23 mouse cellular contexts compared by ENCODE assay signal in the genomic region with DNA sequence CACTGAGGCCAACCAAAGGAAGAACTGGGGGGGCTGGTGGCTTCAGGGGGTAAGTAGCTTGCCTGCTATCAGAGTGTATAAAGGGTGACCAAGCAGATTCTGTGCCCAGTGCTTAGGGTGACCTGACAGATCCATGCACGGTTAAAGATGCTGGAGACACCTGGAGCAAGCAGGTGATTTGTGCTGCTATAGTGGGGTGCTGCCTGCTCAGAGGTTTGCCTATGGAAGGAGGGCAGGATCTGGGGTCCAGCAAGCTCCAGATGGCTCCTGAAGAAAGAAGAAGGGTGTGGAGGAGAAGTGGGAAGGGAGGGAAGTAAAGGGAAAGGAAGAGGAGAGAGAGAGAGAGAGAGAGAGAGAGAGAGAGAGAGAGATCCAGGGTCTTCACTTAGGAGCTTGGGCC.
DNase-seq lines count a peak whose midpoint lies in the region; ATAC-seq lines count a peak whose summit lies in the region.
"Had no signal": no experiment of that assay in that cellular context is flagged by ENCODE, and none has a peak within 500 bp of the region (broad histone marks: within the 10 kb centered on the region; RNA-seq: fewer than 3 reads in every experiment).

No protein-coding gene starts in this region.

- H3K4me3 ChIP-seq in forebrain, embryonic 10.5 days = no peak overlapping the region
- H3K4me3 ChIP-seq in forebrain, embryonic 13.5 days = no peak overlapping the region
- no peak overlapping the region for H3K4me3 ChIP-seq in midbrain, embryonic 11.5 days (ENCODE audit: low read depth, low read length)
- no peak overlapping the region for H3K4me3 ChIP-seq in midbrain, embryonic 16.5 days (ENCODE audit: low read depth, low read length)
- H3K4me3 ChIP-seq: embryonic facial prominence, embryonic 10.5 days; embryonic facial prominence, embryonic 12.5 days; forebrain, embryonic 15.5 days had no signal

- H3K27ac ChIP-seq in forebrain, embryonic 10.5 days = 0 out of 2 replicates have a peak overlapping the region, but pooled peaks have one; percentile 51
- H3K27ac ChIP-seq in forebrain, embryonic 13.5 days = no peak overlapping the region
- H3K27ac ChIP-seq in midbrain, embryonic 11.5 days (ENCODE audit: low read depth, low read length) = no peak overlapping the region
- no peak overlapping the region for H3K27ac ChIP-seq in midbrain, embryonic 16.5 days (ENCODE audit: low read length)
- H3K27ac ChIP-seq: embryonic facial prominence, embryonic 10.5 days; embryonic facial prominence, embryonic 12.5 days; forebrain, embryonic 15.5 days had no signal

- no peaks in the 10 kb centered on the region for H3K27me3 ChIP-seq in forebrain, embryonic 10.5 days (ENCODE audit: poor library complexity, severe bottlenecking)
- no peaks in the 10 kb centered on the region for H3K27me3 ChIP-seq in forebrain, embryonic 13.5 days
- H3K27me3 ChIP-seq in midbrain, embryonic 11.5 days (ENCODE audit: control insufficient read depth, insufficient read depth, low read length) = no peaks in the 10 kb centered on the region
- H3K27me3 ChIP-seq in midbrain, embryonic 16.5 days (ENCODE audit: control insufficient read depth, insufficient read depth, low read depth, low read length) = no peaks in the 10 kb centered on the region
- H3K27me3 ChIP-seq: forebrain, embryonic 15.5 days; Patski had no signal

- no peaks in the 10 kb centered on the region for H3K9me3 ChIP-seq in forebrain, embryonic 10.5 days
- no peaks in the 10 kb centered on the region for H3K9me3 ChIP-seq in forebrain, embryonic 13.5 days (replicated peaks)
- H3K9me3 ChIP-seq in midbrain, embryonic 11.5 days (ENCODE audit: control insufficient read depth, low read length) = no peaks in the 10 kb centered on the region
- H3K9me3 ChIP-seq in midbrain, embryonic 16.5 days (replicated peaks; ENCODE audit: control insufficient read depth, low read length, poor library complexity, severe bottlenecking) = no peaks in the 10 kb centered on the region
- H3K9me3 ChIP-seq: embryonic facial prominence, embryonic 10.5 days; forebrain, embryonic 15.5 days; G1E had no signal

- H3K4me1 ChIP-seq in forebrain, embryonic 10.5 days = peaks cover 17% of the 10 kb centered on the region
- H3K4me1 ChIP-seq in forebrain, embryonic 13.5 days = no peaks in the 10 kb centered on the region; the same call in 1 of the 2 replicates
- no peaks in the 10 kb centered on the region for H3K4me1 ChIP-seq in midbrain, embryonic 11.5 days (ENCODE audit: control insufficient read depth, insufficient read depth, low read length)
- no peaks in the 10 kb centered on the region for H3K4me1 ChIP-seq in midbrain, embryonic 16.5 days (ENCODE audit: control insufficient read depth, insufficient read depth, low read length)
- H3K4me1 ChIP-seq: forebrain, embryonic 15.5 days had no signal

- 88% methylated on average over 1 of the region's 1 CpGs for WGBS in forebrain, embryonic 10.5 days
- WGBS in forebrain, embryonic 13.5 days = 77% methylated on average over 1 of the region's 1 CpGs
- WGBS in midbrain, embryonic 11.5 days = 88% methylated on average over 1 of the region's 1 CpGs
- WGBS in midbrain, embryonic 16.5 days = 81% methylated on average over 1 of the region's 1 CpGs

- DNase-seq in forebrain, embryonic 10.5 days (ENCODE audit: extremely low spot score, low spot score) = no peak
- peak; percentile 72 for DNase-seq in heart, adult 11 months
- no peak for DNase-seq in heart, postnatal 25 days (ENCODE audit: low spot score)
- DNase-seq in midbrain, embryonic 11.5 days (ENCODE audit: low spot score, missing footprints) = peak; percentile 65
- DNase-seq: adrenal gland, adult 8-10 months; adrenal gland, postnatal 14 days; adrenal gland, postnatal 36 days; B cell, adult 2 months; cerebellum, adult 11-12 months; cerebellum, adult 2 months; cerebellum, adult 9-10 months; cerebellum, postnatal 10 days; cerebellum, postnatal 25 days; forebrain, postnatal 0 days had no signal

- H3K9ac ChIP-seq in forebrain, embryonic 13.5 days = no peak overlapping the region
- H3K9ac ChIP-seq in midbrain, embryonic 11.5 days (ENCODE audit: low read length) = no peak overlapping the region
- H3K9ac ChIP-seq in midbrain, embryonic 16.5 days (ENCODE audit: low read depth, low read length) = no peak overlapping the region
- H3K9ac ChIP-seq: embryonic facial prominence, embryonic 12.5 days; forebrain, embryonic 15.5 days; forebrain, postnatal 0 days had no signal

- no peak for ATAC-seq in forebrain, embryonic 13.5 days
- ATAC-seq in midbrain, embryonic 11.5 days (ENCODE audit: low FRiP score) = no peak
- no peak for ATAC-seq in midbrain, embryonic 16.5 days
- ATAC-seq: activated CD4-positive, CD25-positive, alpha-beta regulatory T cell, adult 4 months; CD4-positive, CD25-positive, alpha-beta regulatory T cell, adult 4 months; forebrain, embryonic 15.5 days; forebrain, postnatal 0 days; Patski had no signal

- intact Hi-C loops in heart, postnatal 25 days (cut with DNase I) = no loop called here

- no peak overlapping the region for H3K4me2 ChIP-seq in forebrain, embryonic 13.5 days
- no peak overlapping the region for H3K4me2 ChIP-seq in midbrain, embryonic 11.5 days
- no peak overlapping the region for H3K4me2 ChIP-seq in midbrain, embryonic 16.5 days (ENCODE audit: low read length)
- H3K4me2 ChIP-seq: embryonic facial prominence, embryonic 12.5 days; forebrain, embryonic 15.5 days had no signal

- H3K36me3 ChIP-seq in forebrain, embryonic 10.5 days (replicated peaks) = no peaks in the 10 kb centered on the region
- H3K36me3 ChIP-seq in forebrain, embryonic 13.5 days (ENCODE audit: poor library complexity, severe bottlenecking) = no peaks in the 10 kb centered on the region
- no peaks in the 10 kb centered on the region for H3K36me3 ChIP-seq in midbrain, embryonic 11.5 days (ENCODE audit: control insufficient read depth, insufficient read depth, low read length)
- H3K36me3 ChIP-seq in midbrain, embryonic 16.5 days (ENCODE audit: control insufficient read depth, insufficient read depth, low read length) = no peaks in the 10 kb centered on the region
- H3K36me3 ChIP-seq: embryonic facial prominence, embryonic 10.5 days; embryonic facial prominence, embryonic 12.5 days; forebrain, embryonic 15.5 days; G1E had no signal

Comparison
In these comparisons a context has a peak if more than half of its experiments do, and no peak if none do; other contexts are left out.
1. DNase-seq: peak in heart, adult 11 months (single experiment) and midbrain, embryonic 11.5 days (single experiment); none in forebrain, embryonic 10.5 days (single experiment) and heart, postnatal 25 days (single experiment).